In genomic region chrX:152089832-152090614, GRCm38 (mm10) we compare ENCODE assay signal across 8 mouse cellular contexts. TPM values are rescaled to one million over a fixed set of nuclear protein-coding genes. Genes with fewer than 3 reads are reported as not detected.
A peak's percentile ranks its signal among the peaks of the same experiment; 100 is the strongest.
DNase-seq lines count a peak whose midpoint lies in the region; ATAC-seq lines count a peak whose summit lies in the region.
"Not testable (repeated sequence)": the region's sequence is repeated elsewhere in the genome, so short reads cannot be mapped to it uniquely, and the experiment has no call there.

No protein-coding gene starts in this region.

- peak; percentile 14 for DNase-seq in 3T3-L1 (ENCODE audit: low read depth, low spot score)
- peak; percentile 6 for DNase-seq in cerebellum, adult 11-12 months
- peak; percentile 4 for DNase-seq in fibroblast of lung, adult 2 months (ENCODE audit: low read depth)
- peak; percentile 16 for DNase-seq in gastrocnemius, postnatal 10 days
- DNase-seq in left cerebral cortex, adult 8-10 months (ENCODE audit: low spot score in 2 of 2): peak; percentile 31 to 78
- peak; percentile 55 for DNase-seq in mesoderm, embryonic 11.5 days (ENCODE audit: low read depth, low spot score)
- DNase-seq in ovary, postnatal 36 days (ENCODE audit: low spot score): peak; percentile 15

- not testable (repeated sequence) for H3K9me3 ChIP-seq in kidney, embryonic 14.5 days (ENCODE audit: control insufficient read depth, low read length)

- WGBS in kidney, embryonic 14.5 days: 50% methylated on average over 7 of the region's 7 CpGs

- ATAC-seq in kidney, embryonic 14.5 days (ENCODE audit: low FRiP score, low TSS enrichment): peak; percentile 60; the same call in 1 of the 2 replicates

- H3K4me3 ChIP-seq in kidney, embryonic 14.5 days (ENCODE audit: low read length): not testable (repeated sequence)

- not testable (repeated sequence) for H3K36me3 ChIP-seq in kidney, embryonic 14.5 days (ENCODE audit: control insufficient read depth, insufficient read depth, low read length)

- not testable (repeated sequence) for H3K9ac ChIP-seq in kidney, embryonic 14.5 days (ENCODE audit: low read depth, low read length)

- H3K4me1 ChIP-seq in kidney, embryonic 14.5 days (ENCODE audit: control insufficient read depth, insufficient read depth, low read length): not testable (repeated sequence)

- H3K4me2 ChIP-seq in kidney, embryonic 14.5 days (replicated peaks; ENCODE audit: low read depth, low read length): not testable (repeated sequence)

- H3K27ac ChIP-seq in kidney, embryonic 14.5 days (ENCODE audit: low read depth, low read length): not testable (repeated sequence)

- H3K27me3 ChIP-seq in kidney, embryonic 14.5 days (ENCODE audit: control insufficient read depth, insufficient read depth, low read length): not testable (repeated sequence)

RNA-seq across cellular contexts. Expression of gene Iqsec2, which starts 54.0 kb away (rescaled TPM):
- 10 to 100 TPM; 15.5 to 17.5 TPM for total RNA-seq in gastrocnemius, postnatal 10 days (2021)
- 3.8 and 4.0 TPM in 2 replicates for polyA plus RNA-seq in kidney, embryonic 14.5 days (2014; fragmentation: Nextera tagmentation; extraction: Ambion mirVana)
- total RNA-seq in left cerebral cortex, adult 8-10 months (2022): 100 to 1,000 TPM; 134 to 144 (median 138) TPM

Comparison
In these comparisons a context has a peak if more than half of its experiments do, and no peak if none do; other contexts are left out.
1. DNase-seq: peak in every context shown above with its lines; median percentile 55 in mesoderm, embryonic 11.5 days; 54 in left cerebral cortex, adult 8-10 months; 16 in gastrocnemius, postnatal 10 days; 15 in ovary, postnatal 36 days; 14 in 3T3-L1; 6 in cerebellum, adult 11-12 months; 4 in fibroblast of lung, adult 2 months.
2. RNA of gene Iqsec2, which starts 54.0 kb away (total RNA-seq): 134 to 144 TPM in left cerebral cortex, adult 8-10 months; 15.5 to 17.5 TPM in gastrocnemius, postnatal 10 days; every median in the first group is over 4 times any median in the second.